Mouse (Mus musculus) stomach, embryonic 15.5 days (tissue): ENCODE measurements around the gene Sv2c. TPM values are rescaled to one million over a fixed set of nuclear protein-coding genes. Genes with fewer than 3 reads are reported as not detected.
"Not testable (repeated sequence)": the region's sequence is repeated elsewhere in the genome, so short reads cannot be mapped to it uniquely, and the experiment has no call there.

Source experiments
- ATAC-seq: fragments of 200-750 bp; cut with Nextera tagmentation; 2 replicates; pipeline ENCODE4 v1.8.0; 2017; ENCODE audit warnings: low read depth, moderate number of reproducible peaks, moderate TSS enrichment; ENCODE audit not compliant: insufficient read depth, low FRiP score
- H3K27ac ChIP-seq: fragments of 300-500 bp; sonication (generic); 2 replicates; pipeline ENCODE4 v1.5.1; 2015; ENCODE audit warnings: mild to moderate bottlenecking, inconsistent platforms
- H3K27me3 ChIP-seq: fragments of 300-500 bp; sonication (generic); replicated peaks from 2 replicates; pipeline ENCODE4 v1.6.1; 2015; ENCODE audit warnings: inconsistent platforms
- H3K36me3 ChIP-seq: fragments of 300-500 bp; sonication (generic); 2 replicates; pipeline ENCODE4 v1.6.1; 2015; ENCODE audit warnings: inconsistent platforms
- H3K4me1 ChIP-seq: fragments of 300-500 bp; sonication (generic); 2 replicates; pipeline ENCODE4 v1.6.1; 2015; ENCODE audit warnings: inconsistent platforms
- H3K4me2 ChIP-seq: fragments of 300-500 bp; sonication (generic); 2 replicates; pipeline ENCODE4 v1.6.1; 2015; ENCODE audit warnings: mild to moderate bottlenecking, inconsistent platforms
- H3K4me3 ChIP-seq: fragments of 300-500 bp; sonication (generic); replicated peaks from 2 replicates; pipeline ENCODE4 v1.5.1; 2015; ENCODE audit warnings: inconsistent platforms
- H3K9ac ChIP-seq: fragments of 300-500 bp; sonication (generic); 2 replicates; pipeline ENCODE4 v1.6.1; 2015; ENCODE audit warnings: inconsistent platforms
- H3K9me3 ChIP-seq: fragments of 300-500 bp; sonication (generic); 2 replicates; pipeline ENCODE4 v1.6.1; 2016; ENCODE audit warnings: inconsistent platforms
- WGBS: fragments of 180-500 bp; shearing (Covaris S2); methylation state at CpG from one replicate; pipeline ENCODE4 v1.1.7; 2015; 5-methylcytosine and 5-hydroxymethylcytosine counted together
- polyA plus RNA-seq: library from polyadenylated mRNA; unstranded; fragments of >200 nt; fragmentation: Nextera tagmentation; extraction: Ambion mirVana; gene quantifications from 2 replicates; pipeline ENCODE4 v1.2.1, GENCODE M21; 2015

Gene Sv2c
- polyA plus RNA-seq, 1 experiment from 2014 or later = 2.6 TPM

DNA sequence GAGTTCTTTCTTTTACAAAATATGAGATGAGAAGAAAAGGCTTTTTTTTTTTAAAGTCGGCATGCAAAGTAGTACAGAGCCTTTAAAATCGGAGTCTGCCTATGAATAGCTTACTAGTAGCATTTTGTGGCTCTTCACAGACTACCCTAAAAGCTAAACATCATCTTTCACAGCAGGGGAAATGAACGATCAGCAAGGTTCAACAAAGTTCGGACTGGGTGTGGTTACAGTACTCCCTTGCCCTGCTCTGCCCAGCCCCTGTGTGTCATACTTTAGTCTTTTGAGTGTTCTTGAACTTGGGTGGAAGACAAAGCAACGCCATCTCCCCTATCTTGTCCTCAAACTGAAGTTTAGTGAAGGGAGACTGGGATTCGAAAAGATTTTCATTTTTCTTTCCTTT, 5.7 kb downstream of the Sv2c start:
- H3K27me3 ChIP-seq = peaks cover 28% of the 10 kb centered on the region
- H3K36me3 ChIP-seq = no peaks in the 10 kb centered on the region
- no peak for ATAC-seq
- H3K9me3 ChIP-seq = no peaks in the 10 kb centered on the region
- no peak overlapping the region for H3K9ac ChIP-seq
- no peak overlapping the region for H3K27ac ChIP-seq
- no peak overlapping the region for H3K4me3 ChIP-seq
- peaks cover under 1% of the 10 kb centered on the region; the same call in 1 of the 2 replicates for H3K4me1 ChIP-seq
- 62% methylated on average over 6 of the region's 6 CpGs for WGBS
- no peak overlapping the region for H3K4me2 ChIP-seq

DNA sequence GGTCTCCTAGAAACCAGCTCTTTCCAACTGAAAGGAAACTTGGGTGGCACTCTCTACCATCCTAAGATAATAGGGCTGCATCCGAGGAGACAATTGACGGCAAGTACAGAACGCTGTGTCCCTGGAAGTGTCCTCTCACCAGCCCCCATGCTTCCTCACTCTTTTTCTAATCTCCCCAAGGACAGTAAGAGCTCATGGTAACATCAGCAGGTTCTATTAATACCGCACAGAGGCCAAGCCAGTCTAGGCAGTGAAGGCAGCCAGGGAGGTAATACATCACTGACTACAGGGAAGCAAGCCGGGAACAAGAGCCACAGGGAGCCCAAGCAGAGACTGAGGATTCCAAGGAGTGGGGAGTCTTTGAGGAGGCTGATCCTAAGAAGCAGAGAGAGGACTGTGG, 7.4 kb downstream of the Sv2c start:
- H3K36me3 ChIP-seq = no peaks in the 10 kb centered on the region
- H3K9me3 ChIP-seq = no peaks in the 10 kb centered on the region
- H3K4me2 ChIP-seq = no peak overlapping the region
- H3K27ac ChIP-seq = no peak overlapping the region
- H3K4me3 ChIP-seq = no peak overlapping the region
- peaks cover 11% of the 10 kb centered on the region for H3K27me3 ChIP-seq
- no peak for ATAC-seq
- no peak overlapping the region for H3K9ac ChIP-seq
- WGBS = 66% methylated on average over 5 of the region's 5 CpGs
- H3K4me1 ChIP-seq = no peaks in the 10 kb centered on the region

GRCm38 (mm10) chr13:96112711-96113110, 19.7 kb downstream of the Sv2c start:
- no peaks in the 10 kb centered on the region for H3K4me1 ChIP-seq
- no peak overlapping the region for H3K27ac ChIP-seq
- no peak overlapping the region for H3K4me3 ChIP-seq
- H3K4me2 ChIP-seq = no peak overlapping the region
- no peaks in the 10 kb centered on the region for H3K9me3 ChIP-seq
- no peaks in the 10 kb centered on the region for H3K27me3 ChIP-seq
- H3K36me3 ChIP-seq = no peaks in the 10 kb centered on the region
- no peak overlapping the region for H3K9ac ChIP-seq
- WGBS = 76% methylated on average over 2 of the region's 2 CpGs
- ATAC-seq = no peak

GRCm38 (mm10) chr13:96110767-96111166, 21.6 kb downstream of the Sv2c start:
- H3K36me3 ChIP-seq = no peaks in the 10 kb centered on the region
- no peaks in the 10 kb centered on the region for H3K4me1 ChIP-seq
- H3K27me3 ChIP-seq = no peaks in the 10 kb centered on the region
- no peak overlapping the region for H3K27ac ChIP-seq
- no peak for ATAC-seq
- no peak overlapping the region for H3K9ac ChIP-seq
- no peak overlapping the region for H3K4me2 ChIP-seq
- WGBS = 86% methylated on average over 3 of the region's 3 CpGs
- no peak overlapping the region for H3K4me3 ChIP-seq
- no peaks in the 10 kb centered on the region for H3K9me3 ChIP-seq

- Histone ChIP-seq H3K4me3 (no peak overlapping the region), H3K36me3 (no peaks in the 10 kb centered on the region), H3K27me3 (no peaks in the 10 kb centered on the region), H3K4me2 (no peak overlapping the region), H3K9ac (no peak overlapping the region), H3K9me3 (no peaks in the 10 kb centered on the region), H3K27ac (no peak overlapping the region), H3K4me1 (no peaks in the 10 kb centered on the region)
- no peak for ATAC-seq
- 63% methylated on average over 4 of the region's 4 CpGs for WGBS
These were observed 26.0 kb downstream of the Sv2c start for GRCm38 (mm10) chr13:96106367-96106766.

- H3K27ac ChIP-seq = no peak overlapping the region
- no peaks in the 10 kb centered on the region for H3K4me1 ChIP-seq
- no peaks in the 10 kb centered on the region for H3K9me3 ChIP-seq
- H3K9ac ChIP-seq = no peak overlapping the region
- no peak overlapping the region for H3K4me2 ChIP-seq
- ATAC-seq = no peak
- 72% methylated on average over 4 of the region's 4 CpGs for WGBS
- H3K36me3 ChIP-seq = no peaks in the 10 kb centered on the region
- H3K27me3 ChIP-seq = no peaks in the 10 kb centered on the region
- H3K4me3 ChIP-seq = no peak overlapping the region
These were observed 41.4 kb downstream of the Sv2c start for GRCm38 (mm10) chr13:96090929-96091328.

- no peak overlapping the region for H3K27ac ChIP-seq
- H3K9ac ChIP-seq = no peak overlapping the region
- H3K4me1 ChIP-seq = no peaks in the 10 kb centered on the region
- ATAC-seq = no peak
- no peak overlapping the region for H3K4me3 ChIP-seq
- H3K27me3 ChIP-seq = no peaks in the 10 kb centered on the region
- WGBS = 75% methylated on average over 7 of the region's 7 CpGs
- H3K4me2 ChIP-seq = no peak overlapping the region
- no peaks in the 10 kb centered on the region for H3K36me3 ChIP-seq
- H3K9me3 ChIP-seq = no peaks in the 10 kb centered on the region
These were observed 46.6 kb downstream of the Sv2c start for GRCm38 (mm10) chr13:96085581-96086302.

- H3K27me3 ChIP-seq, H3K9me3 ChIP-seq, ATAC-seq, H3K4me1 ChIP-seq, H3K4me3 ChIP-seq, H3K9ac ChIP-seq, H3K36me3 ChIP-seq, H3K4me2 ChIP-seq, H3K27ac ChIP-seq: not testable (repeated sequence)
- 90% methylated on average over 1 of the region's 1 CpGs for WGBS
These were observed 50.6 kb downstream of the Sv2c start, which contains the start of gene Gm17190 for GRCm38 (mm10) chr13:96081754-96082153. Gene Gm17190 (plus strand): TSS chr13:96082054.

- not testable (repeated sequence) for H3K4me3 ChIP-seq, H3K4me1 ChIP-seq, H3K9ac ChIP-seq, ATAC-seq, H3K27me3 ChIP-seq, H3K9me3 ChIP-seq, H3K27ac ChIP-seq, H3K4me2 ChIP-seq, H3K36me3 ChIP-seq
- 81% methylated on average over 3 of the region's 3 CpGs for WGBS
These were observed 51.1 kb downstream of the Sv2c start, which contains the start of gene Gm20075 for GRCm38 (mm10) chr13:96081276-96081675. Gene Gm20075 (minus strand): TSS chr13:96081376.

GRCm38 (mm10) chr13:96073555-96073954, 58.8 kb downstream of the Sv2c start:
- 39% methylated on average over 8 of the region's 8 CpGs for WGBS
- no peaks in the 10 kb centered on the region for H3K4me1 ChIP-seq
- H3K4me3 ChIP-seq = no peak overlapping the region
- no peak overlapping the region for H3K27ac ChIP-seq
- H3K27me3 ChIP-seq = no peaks in the 10 kb centered on the region
- ATAC-seq = no peak
- no peaks in the 10 kb centered on the region for H3K36me3 ChIP-seq
- H3K9me3 ChIP-seq = no peaks in the 10 kb centered on the region
- H3K4me2 ChIP-seq = no peak overlapping the region
- no peak overlapping the region for H3K9ac ChIP-seq

- WGBS = 75% methylated on average over 3 of the region's 3 CpGs
- no peak for ATAC-seq
These were observed 79.6 kb downstream of the Sv2c start for GRCm38 (mm10) chr13:96052755-96053154.

GRCm38 (mm10) chr13:96045396-96045795, 87.0 kb downstream of the Sv2c start:
- no peak overlapping the region for H3K4me2 ChIP-seq
- 61% methylated on average over 5 of the region's 5 CpGs for WGBS

More at GRCm38 (mm10) chr13:96052755-96053154, 79.6 kb downstream of the Sv2c start:
- H3K4me3 ChIP-seq = no peak overlapping the region
- no peak overlapping the region for H3K27ac ChIP-seq
- H3K27me3 ChIP-seq = no peaks in the 10 kb centered on the region
- H3K9me3 ChIP-seq = no peaks in the 10 kb centered on the region
- no peaks in the 10 kb centered on the region for H3K4me1 ChIP-seq
- no peak overlapping the region for H3K4me2 ChIP-seq
- no peak overlapping the region for H3K9ac ChIP-seq
- no peaks in the 10 kb centered on the region for H3K36me3 ChIP-seq

More at GRCm38 (mm10) chr13:96045396-96045795, 87.0 kb downstream of the Sv2c start:
- H3K27me3 ChIP-seq = no peaks in the 10 kb centered on the region
- no peaks in the 10 kb centered on the region for H3K9me3 ChIP-seq
- H3K4me1 ChIP-seq = no peaks in the 10 kb centered on the region
- no peak overlapping the region for H3K9ac ChIP-seq
- H3K27ac ChIP-seq = no peak overlapping the region
- no peak overlapping the region for H3K4me3 ChIP-seq
- ATAC-seq = no peak
- no peaks in the 10 kb centered on the region for H3K36me3 ChIP-seq
